Mouse (Mus musculus): Measurements from ENCODE around the gene Tmem144.

- TF ChIP-seq CTCF (conservative IDR thresholded peaks at IDR 0.05; ENCODE audit: low read length), result no peak
- no peak for TF ChIP-seq NANOG (IDR thresholded peaks at IDR 0.05; ENCODE audit: borderline replicate concordance, low read length)
- TF ChIP-seq POU5F1 (IDR thresholded peaks at IDR 0.05; ENCODE audit: borderline replicate concordance, low read length), result no peak
These were observed 47.3 kb upstream of the Tmem144 start for GRCm38 (mm10) chr3:79899906-79900305.
